In genomic region chr9:63731114-63731828, GRCm38 (mm10) we compare ENCODE assay signal across 15 mouse cellular contexts. TPM values are rescaled to one million over a fixed set of nuclear protein-coding genes. Genes with fewer than 3 reads are reported as not detected.
A peak's percentile ranks its signal among the peaks of the same experiment; 100 is the strongest.
DNase-seq lines count a peak whose midpoint lies in the region; ATAC-seq and TF ChIP-seq lines count a peak whose summit lies in the region.
"Had no signal": no experiment of that assay in that cellular context is flagged by ENCODE, and none has a peak within 500 bp of the region (broad histone marks: within the 10 kb centered on the region; RNA-seq: fewer than 3 reads in every experiment).

No protein-coding gene starts in this region.

- H3K27ac ChIP-seq in heart, embryonic 10.5 days, result peak overlapping the region; percentile 44
- no peak overlapping the region for H3K27ac ChIP-seq in heart, embryonic 11.5 days (ENCODE audit: low read depth, low read length)
- H3K27ac ChIP-seq in lung, embryonic 14.5 days (ENCODE audit: low read depth), result no peak overlapping the region
- H3K27ac ChIP-seq: kidney, postnatal 0 days; limb, embryonic 15.5 days had no signal

- no peak overlapping the region for H3K9ac ChIP-seq in heart, embryonic 11.5 days (ENCODE audit: low read depth, low read length)
- H3K9ac ChIP-seq in lung, embryonic 14.5 days, result no peak overlapping the region
- H3K9ac ChIP-seq: limb, embryonic 15.5 days had no signal

- H3K36me3 ChIP-seq in heart, embryonic 10.5 days, result peaks cover 7% of the 10 kb centered on the region; the same call in 1 of the 2 replicates
- H3K36me3 ChIP-seq in heart, embryonic 11.5 days (ENCODE audit: control insufficient read depth, insufficient read depth, low read length), result no peaks in the 10 kb centered on the region
- H3K36me3 ChIP-seq in lung, embryonic 14.5 days (ENCODE audit: insufficient read depth), result 0 out of 2 replicates have a peak, but pooled peaks cover 11% of the 10 kb centered on the region
- H3K36me3 ChIP-seq: G1E had no signal

- H3K4me3 ChIP-seq in heart, embryonic 10.5 days, result no peak overlapping the region
- H3K4me3 ChIP-seq in heart, embryonic 11.5 days (ENCODE audit: low read depth, low read length), result no peak overlapping the region
- no peak overlapping the region for H3K4me3 ChIP-seq in lung, embryonic 14.5 days (ENCODE audit: low read depth, low read length)
- H3K4me3 ChIP-seq: limb, embryonic 15.5 days had no signal

- ATAC-seq in heart, embryonic 11.5 days (replicated peaks; ENCODE audit: insufficient number of reproducible peaks, low FRiP score, low TSS enrichment), result no peak
- ATAC-seq in lung, embryonic 14.5 days (ENCODE audit: insufficient read depth), result no peak
- ATAC-seq in hematopoietic stem cell, adult 5-6 weeks (replicated peaks in 1 of 2; ENCODE audit: insufficient read depth in 1 of 2, low FRiP score in 2 of 2, low TSS enrichment in 1 of 2, low read depth in 1 of 2, poor library complexity in 2 of 2, severe bottlenecking in 2 of 2), result peak; percentile 43 to 55
- ATAC-seq in neutrophil, adult 5-6 weeks (ENCODE audit: extremely low read depth, insufficient number of reproducible peaks, low FRiP score, poor library complexity, severe bottlenecking), result peak; percentile 87

- DNase-seq in heart, embryonic 10.5 days (ENCODE audit: low spot score), result no peak
- peak; percentile 37 for DNase-seq in lung, embryonic 14.5 days
- DNase-seq in lung, adult 18-20 months, result no peak
- DNase-seq in right cerebral cortex, postnatal 14 days, result no peak
- no peak for DNase-seq in cerebellum, adult 11 months
- DNase-seq: adrenal gland, postnatal 36 days; cerebellum, adult 8-10 months; gastrocnemius, postnatal 14 days; thymus, postnatal 36 days had no signal

- H3K4me1 ChIP-seq in heart, embryonic 10.5 days, result peaks cover 85% of the 10 kb centered on the region
- peaks cover 46% of the 10 kb centered on the region for H3K4me1 ChIP-seq in heart, embryonic 11.5 days (ENCODE audit: control insufficient read depth, insufficient read depth, low read length)
- H3K4me1 ChIP-seq in lung, embryonic 14.5 days (ENCODE audit: insufficient read depth), result peaks cover 18% of the 10 kb centered on the region; the same call in 1 of the 2 replicates

- H3K9me3 ChIP-seq in heart, embryonic 10.5 days, result no peaks in the 10 kb centered on the region
- H3K9me3 ChIP-seq in heart, embryonic 11.5 days (replicated peaks; ENCODE audit: control insufficient read depth, low read length), result no peaks in the 10 kb centered on the region
- no peaks in the 10 kb centered on the region for H3K9me3 ChIP-seq in lung, embryonic 14.5 days (ENCODE audit: low read depth, low read length)
- H3K9me3 ChIP-seq: G1E; limb, embryonic 15.5 days had no signal

- no peak for TF ChIP-seq CTCF in lung, embryonic 14.5 days (IDR thresholded peaks at IDR 0.05; ENCODE audit: low read depth)

- 70% methylated on average over 9 of the region's 9 CpGs for WGBS in heart, embryonic 10.5 days
- WGBS in heart, embryonic 11.5 days (ENCODE audit: insufficient replicate concordance), result 76% methylated on average over 9 of the region's 9 CpGs
- 74% methylated on average over 9 of the region's 9 CpGs for WGBS in lung, embryonic 14.5 days

- H3K27me3 ChIP-seq in heart, embryonic 10.5 days (ENCODE audit: insufficient read depth, poor library complexity, severe bottlenecking), result no peaks in the 10 kb centered on the region
- H3K27me3 ChIP-seq in heart, embryonic 11.5 days (ENCODE audit: control insufficient read depth, insufficient read depth, low read length), result no peaks in the 10 kb centered on the region
- H3K27me3 ChIP-seq in lung, embryonic 14.5 days (ENCODE audit: insufficient read depth, low read length), result no peaks in the 10 kb centered on the region
- H3K27me3 ChIP-seq: limb, embryonic 15.5 days had no signal

- H3K4me2 ChIP-seq in heart, embryonic 11.5 days, result no peak overlapping the region
- no peak overlapping the region for H3K4me2 ChIP-seq in lung, embryonic 14.5 days
- H3K4me2 ChIP-seq: limb, embryonic 15.5 days had no signal

RNA-seq across cellular contexts. Expression of gene Smad3, which starts 26.5 kb away (rescaled TPM):
- polyA plus RNA-seq in heart, embryonic 10.5 days (2016; fragmentation: Nextera tagmentation; extraction: Ambion mirVana), result 15.2 and 20.0 TPM in 2 replicates
- 9.7 and 11.4 TPM in 2 replicates for polyA plus RNA-seq in heart, embryonic 11.5 days (2014; fragmentation: Nextera tagmentation; extraction: Ambion mirVana)
- polyA plus RNA-seq in lung, embryonic 14.5 days (2014; fragmentation: Nextera tagmentation; extraction: Ambion mirVana), result 16.1 and 16.4 TPM in 2 replicates
- total RNA-seq in hematopoietic stem cell, adult 5-6 weeks (2017), result 43.1 and 45.5 TPM in 2 replicates
- total RNA-seq in neutrophil, adult 5-6 weeks (2017), result 28.1 and 28.7 TPM in 2 replicates

Comparison
In these comparisons a context has a peak if more than half of its experiments do, and no peak if none do; other contexts are left out.
1. ATAC-seq: peak in hematopoietic stem cell, adult 5-6 weeks (2 of 2) and neutrophil, adult 5-6 weeks (single experiment); none in heart, embryonic 11.5 days (single experiment) and lung, embryonic 14.5 days (single experiment).